Mouse (Mus musculus) bone marrow, adult 2 months (tissue): ENCODE measurements around the gene Igf2bp1. TPM values are rescaled to one million over a fixed set of nuclear protein-coding genes. Genes with fewer than 3 reads are reported as not detected.
A peak's percentile ranks its signal among the peaks of the same experiment; 100 is the strongest.
"Not testable (repeated sequence)": the region's sequence is repeated elsewhere in the genome, so short reads cannot be mapped to it uniquely, and the experiment has no call there.

Experiments
- H3K27ac ChIP-seq: fragments of 200-500 bp; 2 replicates; pipeline ENCODE4 v1.5.1; 2012; ENCODE audit warnings: low read depth, mild to moderate bottlenecking, control low read depth, inconsistent platforms, low read length; ENCODE audit not compliant: control insufficient read depth, poor library complexity, insufficient read depth
- H3K4me1 ChIP-seq: fragments of 200-500 bp; 2 replicates; pipeline ENCODE4 v1.6.1; 2011; ENCODE audit warnings: low read length; ENCODE audit not compliant: control insufficient read depth, insufficient read depth
- H3K4me3 ChIP-seq: fragments of 200-500 bp; replicated peaks from 2 replicates; pipeline ENCODE3; 2011; ENCODE audit warnings: mild to moderate bottlenecking, low read depth, low read length, control low read depth; ENCODE audit not compliant: control insufficient read depth
- CTCF ChIP-seq: fragments of 200-500 bp; IDR thresholded peaks from 2 replicates; pipeline ENCODE4 v1.5.1; 2011; ENCODE audit warnings: low read length, control low read depth; ENCODE audit not compliant: control insufficient read depth, insufficient read depth
- POLR2A ChIP-seq: fragments of 200-500 bp; IDR thresholded peaks from 2 replicates; pipeline ENCODE4 v1.6.1; 2011; ENCODE audit warnings: low read depth, mild to moderate bottlenecking, control low read depth, low read length, borderline replicate concordance; ENCODE audit not compliant: control insufficient read depth
- WGBS: fragments of 180-500 bp; shearing (Covaris S2); methylation state at CpG from one replicate; pipeline ENCODE4 v1.1.7; 2018; 5-methylcytosine and 5-hydroxymethylcytosine counted together
- polyA plus RNA-seq: library from polyadenylated mRNA; stranded (reverse); fragments of >200 nt; gene quantifications from 2 replicates; pipeline ENCODE4 v1.2.4, GENCODE M21; 2011; ENCODE audit warnings: low replicate concordance; ENCODE audit not compliant: missing spikeins, insufficient read depth, insufficient read length

Igf2bp1 gene
- polyA plus RNA-seq, 1 experiment = 19.8 TPM

GRCm38 (mm10) chr11:95973187-95973586, 32.6 kb downstream of the Igf2bp1 start:
- WGBS = 68% methylated on average over 6 of the region's 6 CpGs

GRCm38 (mm10) chr11:95963304-95963703, 42.4 kb downstream of the Igf2bp1 start:
- Histone ChIP-seq H3K4me3 (no peak overlapping the region), H3K27ac (no peak overlapping the region), H3K4me1 (no peaks in the 10 kb centered on the region)
- 62% methylated on average over 7 of the region's 7 CpGs for WGBS
- TF ChIP-seq POLR2A (no peak), CTCF (no peak)

More at GRCm38 (mm10) chr11:95973187-95973586, 32.6 kb downstream of the Igf2bp1 start:
- no peak overlapping the region for H3K27ac ChIP-seq
- no peak overlapping the region for H3K4me3 ChIP-seq
- TF ChIP-seq POLR2A = no peak
- TF ChIP-seq CTCF = no peak
- no peaks in the 10 kb centered on the region for H3K4me1 ChIP-seq

GRCm38 (mm10) chr11:95959152-95959551, 46.6 kb downstream of the Igf2bp1 start:
- WGBS = 47% methylated on average over 6 of the region's 6 CpGs
- TF ChIP-seq CTCF (peak; percentile 26; the same call in 1 of the 2 replicates), POLR2A (no peak)
- H3K4me3 ChIP-seq = no peak overlapping the region
- no peak overlapping the region for H3K27ac ChIP-seq
- H3K4me1 ChIP-seq = no peaks in the 10 kb centered on the region

- TF ChIP-seq POLR2A (no peak), CTCF (no peak)
- 88% methylated on average over 9 of the region's 9 CpGs for WGBS
- Histone ChIP-seq H3K4me3 (no peak overlapping the region), H3K4me1 (no peaks in the 10 kb centered on the region), H3K27ac (no peak overlapping the region)
Measured at GRCm38 (mm10) chr11:95958251-95958650, 47.5 kb downstream of the Igf2bp1 start.

- TF ChIP-seq POLR2A (no peak), CTCF (no peak)
Measured at GRCm38 (mm10) chr11:95957407-95957806, 48.3 kb downstream of the Igf2bp1 start.

GRCm38 (mm10) chr11:95953313-95953712, 52.4 kb downstream of the Igf2bp1 start:
- TF ChIP-seq POLR2A (no peak), CTCF (no peak)
- Histone ChIP-seq H3K27ac (no peak overlapping the region), H3K4me3 (no peak overlapping the region), H3K4me1 (no peaks in the 10 kb centered on the region)
- WGBS = 76% methylated on average over 5 of the region's 5 CpGs

More at GRCm38 (mm10) chr11:95957407-95957806, 48.3 kb downstream of the Igf2bp1 start:
- no peak overlapping the region for H3K27ac ChIP-seq
- no peak overlapping the region for H3K4me3 ChIP-seq
- 70% methylated on average over 7 of the region's 7 CpGs for WGBS
- H3K4me1 ChIP-seq = no peaks in the 10 kb centered on the region

GRCm38 (mm10) chr11:95945838-95946472, 59.8 kb downstream of the Igf2bp1 start:
- no peak for TF ChIP-seq POLR2A
- no peak for TF ChIP-seq CTCF
- WGBS = 79% methylated on average over 13 of the region's 13 CpGs
- Histone ChIP-seq H3K4me1 (no peaks in the 10 kb centered on the region), H3K4me3 (no peak overlapping the region), H3K27ac (no peak overlapping the region)

- Histone ChIP-seq H3K4me3 (no peak overlapping the region), H3K27ac (no peak overlapping the region), H3K4me1 (no peaks in the 10 kb centered on the region)
- peak; percentile 16; the same call in 1 of the 2 replicates for TF ChIP-seq CTCF
- no peak for TF ChIP-seq POLR2A
- 32% methylated on average over 11 of the region's 11 CpGs for WGBS
Measured at GRCm38 (mm10) chr11:95939828-95940507, 65.8 kb downstream of the Igf2bp1 start.

- Histone ChIP-seq H3K27ac (no peak overlapping the region), H3K4me3 (no peak overlapping the region), H3K4me1 (no peaks in the 10 kb centered on the region)
- 76% methylated on average over 6 of the region's 6 CpGs for WGBS
- TF ChIP-seq POLR2A = no peak
- TF ChIP-seq CTCF = no peak
Measured at GRCm38 (mm10) chr11:95936409-95936808, 69.3 kb downstream of the Igf2bp1 start.

- not testable (repeated sequence) for H3K4me1 ChIP-seq, H3K4me3 ChIP-seq, H3K27ac ChIP-seq
- 80% methylated on average over 8 of the region's 10 CpGs for WGBS
Measured at GRCm38 (mm10) chr11:95932168-95932567, 73.6 kb downstream of the Igf2bp1 start.
